Mouse (Mus musculus): Measurements from ENCODE around the gene Mphosph9. TPM values are rescaled to one million over a fixed set of nuclear protein-coding genes. Genes with fewer than 3 reads are reported as not detected.
"Not testable (repeated sequence)": the region's sequence is repeated elsewhere in the genome, so short reads cannot be mapped to it uniquely, and the experiment has no call there.

Mphosph9 gene
- polyA plus RNA-seq, 1 experiment from 2014 or later, result 4.9 TPM

- ATAC-seq (ENCODE audit: insufficient read depth), result no peak
- Histone ChIP-seq H3K9me3 (replicated peaks) (no peaks in the 10 kb centered on the region), H3K4me3 (replicated peaks) (no peak overlapping the region), H3K4me2 (no peak overlapping the region), H3K27me3 (no peaks in the 10 kb centered on the region), H3K36me3 (replicated peaks) (peaks cover 7% of the 10 kb centered on the region), H3K9ac (no peak overlapping the region), H3K27ac (replicated peaks) (no peak overlapping the region), H3K4me1 (replicated peaks) (no peaks in the 10 kb centered on the region)
- 75% methylated on average over 8 of the region's 8 CpGs for whole genome bisulfite sequencing (ENCODE audit: insufficient replicate concordance)
These were observed 11.0 kb upstream of the Mphosph9 start for GRCm38 (mm10) chr5:124338791-124339190.

- H3K27me3 ChIP-seq, result no peaks in the 10 kb centered on the region
- no peak overlapping the region for H3K27ac ChIP-seq (replicated peaks)
- peaks cover 7% of the 10 kb centered on the region for H3K36me3 ChIP-seq (replicated peaks)
- H3K4me3 ChIP-seq (replicated peaks), result no peak overlapping the region
- ATAC-seq (ENCODE audit: insufficient read depth), result no peak
- WGBS (ENCODE audit: insufficient replicate concordance), result 69% methylated on average over 9 of the region's 9 CpGs
- H3K9ac ChIP-seq, result no peak overlapping the region
- no peaks in the 10 kb centered on the region for H3K9me3 ChIP-seq (replicated peaks)
- H3K4me2 ChIP-seq, result no peak overlapping the region
- H3K4me1 ChIP-seq (replicated peaks), result no peaks in the 10 kb centered on the region
These were observed 10.1 kb upstream of the Mphosph9 start for GRCm38 (mm10) chr5:124337909-124338308.

- H3K9me3 ChIP-seq (replicated peaks), result no peaks in the 10 kb centered on the region
- peaks cover 7% of the 10 kb centered on the region for H3K36me3 ChIP-seq (replicated peaks)
- ATAC-seq (ENCODE audit: insufficient read depth), result no peak
- WGBS (ENCODE audit: insufficient replicate concordance), result 79% methylated on average over 9 of the region's 9 CpGs
- H3K4me2 ChIP-seq, result no peak overlapping the region
- H3K4me3 ChIP-seq (replicated peaks), result no peak overlapping the region
- no peak overlapping the region for H3K9ac ChIP-seq
- H3K27me3 ChIP-seq, result no peaks in the 10 kb centered on the region
- no peaks in the 10 kb centered on the region for H3K4me1 ChIP-seq (replicated peaks)
- H3K27ac ChIP-seq (replicated peaks), result no peak overlapping the region
These were observed 9.3 kb upstream of the Mphosph9 start for GRCm38 (mm10) chr5:124337103-124337502.

- Histone ChIP-seq H3K36me3 (replicated peaks) (no peaks in the 10 kb centered on the region), H3K9ac (no peak overlapping the region), H3K4me3 (replicated peaks) (no peak overlapping the region), H3K9me3 (replicated peaks) (no peaks in the 10 kb centered on the region), H3K4me2 (no peak overlapping the region), H3K27ac (replicated peaks) (no peak overlapping the region), H3K4me1 (replicated peaks) (no peaks in the 10 kb centered on the region; the same call in 1 of the 2 replicates), H3K27me3 (no peaks in the 10 kb centered on the region)
- WGBS (ENCODE audit: insufficient replicate concordance), result 59% methylated on average over 6 of the region's 6 CpGs
- no peak for ATAC-seq (ENCODE audit: insufficient read depth)
These were observed 6.6 kb upstream of the Mphosph9 start for GRCm38 (mm10) chr5:124334392-124334791.

GRCm38 (mm10) chr5:124330086-124330485 is 2.3 kb upstream of the Mphosph9 start:
- Histone ChIP-seq H3K4me3 (replicated peaks) (no peak overlapping the region), H3K27ac (replicated peaks) (no peak overlapping the region), H3K9me3 (replicated peaks) (no peaks in the 10 kb centered on the region), H3K27me3 (no peaks in the 10 kb centered on the region), H3K4me1 (replicated peaks) (peaks cover 23% of the 10 kb centered on the region), H3K4me2 (no peak overlapping the region), H3K9ac (no peak overlapping the region), H3K36me3 (replicated peaks) (peaks cover under 1% of the 10 kb centered on the region; the same call in 1 of the 2 replicates)
- WGBS (ENCODE audit: insufficient replicate concordance), result 73% methylated on average over 6 of the region's 6 CpGs
- ATAC-seq (ENCODE audit: insufficient read depth), result no peak

GRCm38 (mm10) chr5:124326829-124327228 is 943 bp downstream of the Mphosph9 start:
- Histone ChIP-seq H3K27me3 (no peaks in the 10 kb centered on the region), H3K36me3 (replicated peaks) (peaks cover 21% of the 10 kb centered on the region), H3K9me3 (replicated peaks) (no peaks in the 10 kb centered on the region), H3K4me3 (replicated peaks) (peak overlapping the region; percentile 80), H3K9ac (peak overlapping the region; percentile 73), H3K4me2 (peak overlapping the region; percentile 89), H3K27ac (replicated peaks) (peak overlapping the region; percentile 93), H3K4me1 (replicated peaks) (peaks cover 23% of the 10 kb centered on the region)
- 1% methylated on average over 8 of the region's 8 CpGs for WGBS (ENCODE audit: insufficient replicate concordance)
- ATAC-seq (ENCODE audit: insufficient read depth), result no peak

GRCm38 (mm10) chr5:124317648-124318047 is 10.1 kb downstream of the Mphosph9 start:
- ATAC-seq (ENCODE audit: insufficient read depth), result peak; percentile 67; the same call in 1 of the 2 replicates
- Histone ChIP-seq H3K4me1 (replicated peaks) (peaks cover 14% of the 10 kb centered on the region), H3K27me3 (no peaks in the 10 kb centered on the region), H3K9me3 (replicated peaks) (no peaks in the 10 kb centered on the region), H3K4me2 (no peak overlapping the region), H3K4me3 (replicated peaks) (no peak overlapping the region), H3K36me3 (replicated peaks) (peaks cover 58% of the 10 kb centered on the region), H3K27ac (replicated peaks) (no peak overlapping the region), H3K9ac (no peak overlapping the region)
- 39% methylated on average over 7 of the region's 7 CpGs for WGBS (ENCODE audit: insufficient replicate concordance)

GRCm38 (mm10) chr5:124315941-124316340 is 11.8 kb downstream of the Mphosph9 start:
- no peak for ATAC-seq (ENCODE audit: insufficient read depth)
- WGBS (ENCODE audit: insufficient replicate concordance), result 89% methylated on average over 11 of the region's 11 CpGs
- Histone ChIP-seq H3K4me3 (replicated peaks) (no peak overlapping the region), H3K27ac (replicated peaks) (no peak overlapping the region), H3K9ac (no peak overlapping the region), H3K36me3 (replicated peaks) (peaks cover 62% of the 10 kb centered on the region), H3K4me2 (no peak overlapping the region), H3K9me3 (replicated peaks) (0 out of 2 replicates have a peak, but pooled peaks cover 4% of the 10 kb centered on the region), H3K27me3 (no peaks in the 10 kb centered on the region), H3K4me1 (replicated peaks) (peaks cover 14% of the 10 kb centered on the region)

GRCm38 (mm10) chr5:124315498-124315897 is 12.3 kb downstream of the Mphosph9 start:
- ATAC-seq (ENCODE audit: insufficient read depth), result no peak
- Histone ChIP-seq H3K9me3 (replicated peaks) (0 out of 2 replicates have a peak, but pooled peaks cover 4% of the 10 kb centered on the region), H3K4me3 (replicated peaks) (no peak overlapping the region), H3K4me2 (no peak overlapping the region), H3K36me3 (replicated peaks) (peaks cover 58% of the 10 kb centered on the region), H3K4me1 (replicated peaks) (peaks cover 14% of the 10 kb centered on the region), H3K27me3 (no peaks in the 10 kb centered on the region), H3K9ac (no peak overlapping the region), H3K27ac (replicated peaks) (no peak overlapping the region)
- WGBS (ENCODE audit: insufficient replicate concordance), result 86% methylated on average over 9 of the region's 9 CpGs

- no peak overlapping the region for H3K27ac ChIP-seq (replicated peaks)
- H3K36me3 ChIP-seq (replicated peaks), result peaks cover 72% of the 10 kb centered on the region
- H3K27me3 ChIP-seq, result no peaks in the 10 kb centered on the region
- no peak overlapping the region for H3K4me2 ChIP-seq
- H3K9me3 ChIP-seq (replicated peaks), result 0 out of 2 replicates have a peak, but pooled peaks cover 4% of the 10 kb centered on the region
- no peak for ATAC-seq (ENCODE audit: insufficient read depth)
- 80% methylated on average over 11 of the region's 11 CpGs for WGBS (ENCODE audit: insufficient replicate concordance)
- H3K4me1 ChIP-seq (replicated peaks), result no peaks in the 10 kb centered on the region
- H3K9ac ChIP-seq, result no peak overlapping the region
- H3K4me3 ChIP-seq (replicated peaks), result no peak overlapping the region
These were observed 17.7 kb downstream of the Mphosph9 start for GRCm38 (mm10) chr5:124310091-124310490.

- H3K9ac ChIP-seq, result no peak overlapping the region
- no peaks in the 10 kb centered on the region for H3K4me1 ChIP-seq (replicated peaks)
- no peaks in the 10 kb centered on the region for H3K27me3 ChIP-seq
- no peak overlapping the region for H3K27ac ChIP-seq (replicated peaks)
- WGBS (ENCODE audit: insufficient replicate concordance), result 84% methylated on average over 10 of the region's 10 CpGs
- H3K9me3 ChIP-seq (replicated peaks), result 0 out of 2 replicates have a peak, but pooled peaks cover 4% of the 10 kb centered on the region
- ATAC-seq (ENCODE audit: insufficient read depth), result no peak
- peaks cover 64% of the 10 kb centered on the region for H3K36me3 ChIP-seq (replicated peaks)
- H3K4me2 ChIP-seq, result no peak overlapping the region
- H3K4me3 ChIP-seq (replicated peaks), result no peak overlapping the region
These were observed 18.6 kb downstream of the Mphosph9 start for GRCm38 (mm10) chr5:124309155-124309554.

- peaks cover 53% of the 10 kb centered on the region for H3K36me3 ChIP-seq (replicated peaks)
- not testable (repeated sequence) for H3K4me3 ChIP-seq (replicated peaks); H3K27me3 ChIP-seq; H3K4me2 ChIP-seq; ATAC-seq (ENCODE audit: insufficient read depth); H3K9ac ChIP-seq; H3K27ac ChIP-seq (replicated peaks); H3K4me1 ChIP-seq (replicated peaks); H3K9me3 ChIP-seq (replicated peaks)
- 77% methylated on average over 6 of the region's 6 CpGs for WGBS (ENCODE audit: insufficient replicate concordance)
These were observed 24.9 kb downstream of the Mphosph9 start for GRCm38 (mm10) chr5:124302853-124303252.
